Mouse (Mus musculus) megakaryocyte, embryonic 14.5 days (primary cell): ENCODE data around the gene Mrtfa.

Experiments
- FLI1 ChIP-seq: IDR thresholded peaks from 2 replicates; pipeline ENCODE4 v1.6.1; 2012; ENCODE audit warnings: low read length, inconsistent platforms, mixed read lengths
- GATA1 ChIP-seq: IDR thresholded peaks from 3 replicates; pipeline ENCODE4 v1.6.1; 2012; ENCODE audit warnings: mixed read lengths, low read length, inconsistent platforms, borderline replicate concordance

DNA sequence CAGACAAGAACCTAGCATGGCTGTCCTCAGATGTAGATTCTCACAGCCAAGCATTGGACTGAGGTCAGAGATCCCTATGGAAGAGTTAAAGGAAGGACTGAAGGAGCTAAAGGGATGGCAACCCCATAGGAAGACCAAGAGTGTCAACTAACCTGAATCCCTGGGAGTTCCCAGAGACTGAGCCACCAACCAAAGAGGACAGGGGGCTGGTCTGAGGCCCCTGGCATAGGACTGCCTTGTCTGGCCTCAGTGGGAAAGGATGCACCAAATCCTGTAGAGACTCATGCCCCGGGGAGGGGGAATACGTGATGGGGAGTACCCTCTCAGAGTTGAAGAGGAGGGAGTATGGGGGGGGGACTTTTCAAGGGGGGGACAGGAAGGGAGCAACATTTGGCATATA is 56.8 kb downstream of the Mrtfa start:
- TF ChIP-seq GATA1 (no peak), FLI1 (no peak)
